Mouse (Mus musculus): ENCODE measurements around the gene Btbd8.

DNA sequence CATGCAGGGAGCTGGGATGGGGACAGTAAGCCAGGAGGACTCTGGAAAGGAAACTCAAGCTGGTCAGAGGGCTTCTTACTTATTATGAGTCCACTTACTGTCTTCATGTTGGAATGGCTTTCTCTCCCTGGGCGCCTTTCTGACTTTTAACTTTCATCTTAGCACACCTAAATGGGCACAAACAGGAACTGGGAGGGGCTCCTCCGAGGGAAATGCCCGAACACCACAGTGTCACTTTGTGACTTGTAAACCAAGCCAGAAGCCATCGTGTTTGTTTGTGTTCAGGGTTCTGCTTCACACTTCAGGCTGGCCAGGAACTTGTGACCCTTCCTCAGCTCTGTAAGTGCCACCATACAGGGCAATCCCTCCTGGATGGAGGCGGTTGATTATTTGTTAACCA, 116.5 kb downstream of the Btbd8 start:
- no peak for TF ChIP-seq POLR2AphosphoS2 (IDR thresholded peaks at IDR 0.05; ENCODE audit: insufficient read length, low read depth)
- no peak for TF ChIP-seq POLR2A (IDR thresholded peaks at IDR 0.05; ENCODE audit: insufficient read length, low read depth)
- TF ChIP-seq REST (IDR thresholded peaks at IDR 0.05; ENCODE audit: insufficient read depth, insufficient read length) = no peak
- no peak for TF ChIP-seq E2F4 (IDR thresholded peaks at IDR 0.05; ENCODE audit: insufficient read depth)
- TF ChIP-seq TCF12 (IDR thresholded peaks at IDR 0.05; ENCODE audit: insufficient read depth, poor library complexity, severe bottlenecking) = no peak
- no peak for TF ChIP-seq SRF (IDR thresholded peaks at IDR 0.05; ENCODE audit: control insufficient read depth, insufficient read length, low read depth)
